Mouse (Mus musculus): ENCODE measurements at regions not wholly inside any gene's neighbourhood (a gene's known extent, or its start where the extent isn't known, plus 50 kb on each side); places are given as distances from the start of the nearest gene placed in this dataset.

GRCm38 (mm10) chr12:77841844-77842415, 352.1 kb upstream of the Gm6657 start:
- H3K4me2 ChIP-seq (ENCODE audit: low read depth, low read length) = no peak overlapping the region
- no peak overlapping the region for H3K27ac ChIP-seq (ENCODE audit: low read length)
- H3K4me1 ChIP-seq (ENCODE audit: control insufficient read depth, insufficient read depth, low read length) = no peaks in the 10 kb centered on the region
- no peaks in the 10 kb centered on the region for H3K9me3 ChIP-seq (ENCODE audit: control insufficient read depth, low read length)
- no peaks in the 10 kb centered on the region for H3K36me3 ChIP-seq (ENCODE audit: control insufficient read depth, insufficient read depth, low read length)
- H3K4me3 ChIP-seq (ENCODE audit: low read length) = no peak overlapping the region
- no peak overlapping the region for H3K9ac ChIP-seq (ENCODE audit: low read depth, low read length)
- no peaks in the 10 kb centered on the region for H3K27me3 ChIP-seq (replicated peaks; ENCODE audit: control insufficient read depth, insufficient read depth, low read length)
- no peak for ATAC-seq
- 78% methylated on average over 7 of the region's 7 CpGs for WGBS

- H3K4me2 ChIP-seq (ENCODE audit: low read depth, low read length) = no peak overlapping the region
- no peak overlapping the region for H3K4me3 ChIP-seq (ENCODE audit: low read length)
- H3K9me3 ChIP-seq (ENCODE audit: control insufficient read depth, low read length) = no peaks in the 10 kb centered on the region
- no peaks in the 10 kb centered on the region for H3K4me1 ChIP-seq (ENCODE audit: control insufficient read depth, insufficient read depth, low read length)
- no peaks in the 10 kb centered on the region for H3K27me3 ChIP-seq (replicated peaks; ENCODE audit: control insufficient read depth, insufficient read depth, low read length)
- H3K9ac ChIP-seq (ENCODE audit: low read depth, low read length) = no peak overlapping the region
- 26% methylated on average over 9 of the region's 9 CpGs for WGBS
- H3K36me3 ChIP-seq (ENCODE audit: control insufficient read depth, insufficient read depth, low read length) = no peaks in the 10 kb centered on the region
- no peak for ATAC-seq
- H3K27ac ChIP-seq (ENCODE audit: low read length) = no peak overlapping the region
Measured at GRCm38 (mm10) chr12:77852595-77853577, 341.2 kb upstream of the Gm6657 start.

GRCm38 (mm10) chr12:77854281-77855075, 339.6 kb upstream of the Gm6657 start:
- Histone ChIP-seq H3K27me3 (replicated peaks; ENCODE audit: control insufficient read depth, insufficient read depth, low read length) (no peaks in the 10 kb centered on the region), H3K9me3 (ENCODE audit: control insufficient read depth, low read length) (no peaks in the 10 kb centered on the region), H3K4me3 (ENCODE audit: low read length) (no peak overlapping the region), H3K9ac (ENCODE audit: low read depth, low read length) (no peak overlapping the region), H3K36me3 (ENCODE audit: control insufficient read depth, insufficient read depth, low read length) (no peaks in the 10 kb centered on the region), H3K4me2 (ENCODE audit: low read depth, low read length) (no peak overlapping the region), H3K27ac (ENCODE audit: low read length) (no peak overlapping the region), H3K4me1 (ENCODE audit: control insufficient read depth, insufficient read depth, low read length) (no peaks in the 10 kb centered on the region)
- WGBS = 68% methylated on average over 15 of the region's 15 CpGs
- ATAC-seq = no peak

GRCm38 (mm10) chr12:77855796-77856195, 338.2 kb upstream of the Gm6657 start:
- H3K36me3 ChIP-seq (ENCODE audit: control insufficient read depth, insufficient read depth, low read length) = no peaks in the 10 kb centered on the region
- no peaks in the 10 kb centered on the region for H3K9me3 ChIP-seq (ENCODE audit: control insufficient read depth, low read length)
- no peak for ATAC-seq
- no peaks in the 10 kb centered on the region for H3K27me3 ChIP-seq (replicated peaks; ENCODE audit: control insufficient read depth, insufficient read depth, low read length)
- H3K4me1 ChIP-seq (ENCODE audit: control insufficient read depth, insufficient read depth, low read length) = no peaks in the 10 kb centered on the region
- no peak overlapping the region for H3K27ac ChIP-seq (ENCODE audit: low read length)
- no peak overlapping the region for H3K4me2 ChIP-seq (ENCODE audit: low read depth, low read length)
- H3K9ac ChIP-seq (ENCODE audit: low read depth, low read length) = no peak overlapping the region
- no peak overlapping the region for H3K4me3 ChIP-seq (ENCODE audit: low read length)
- WGBS = 78% methylated on average over 12 of the region's 12 CpGs

GRCm38 (mm10) chr12:77857281-77857680, 336.8 kb upstream of the Gm6657 start:
- no peak for ATAC-seq
- no peaks in the 10 kb centered on the region for H3K27me3 ChIP-seq (replicated peaks; ENCODE audit: control insufficient read depth, insufficient read depth, low read length)
- 51% methylated on average over 4 of the region's 4 CpGs for WGBS
- H3K4me2 ChIP-seq (ENCODE audit: low read depth, low read length) = no peak overlapping the region
- no peak overlapping the region for H3K27ac ChIP-seq (ENCODE audit: low read length)
- no peak overlapping the region for H3K4me3 ChIP-seq (ENCODE audit: low read length)
- no peaks in the 10 kb centered on the region for H3K9me3 ChIP-seq (ENCODE audit: control insufficient read depth, low read length)
- H3K36me3 ChIP-seq (ENCODE audit: control insufficient read depth, insufficient read depth, low read length) = no peaks in the 10 kb centered on the region
- H3K4me1 ChIP-seq (ENCODE audit: control insufficient read depth, insufficient read depth, low read length) = no peaks in the 10 kb centered on the region
- no peak overlapping the region for H3K9ac ChIP-seq (ENCODE audit: low read depth, low read length)

GRCm38 (mm10) chr12:77860769-77861557, 333.1 kb upstream of the Gm6657 start:
- Histone ChIP-seq H3K27ac (ENCODE audit: low read length) (no peak overlapping the region), H3K27me3 (replicated peaks; ENCODE audit: control insufficient read depth, insufficient read depth, low read length) (no peaks in the 10 kb centered on the region), H3K9ac (ENCODE audit: low read depth, low read length) (no peak overlapping the region), H3K4me2 (ENCODE audit: low read depth, low read length) (no peak overlapping the region), H3K4me1 (ENCODE audit: control insufficient read depth, insufficient read depth, low read length) (no peaks in the 10 kb centered on the region), H3K4me3 (ENCODE audit: low read length) (no peak overlapping the region), H3K36me3 (ENCODE audit: control insufficient read depth, insufficient read depth, low read length) (no peaks in the 10 kb centered on the region), H3K9me3 (ENCODE audit: control insufficient read depth, low read length) (no peaks in the 10 kb centered on the region)
- WGBS = 63% methylated on average over 13 of the region's 13 CpGs
- no peak for ATAC-seq

- H3K36me3 ChIP-seq (ENCODE audit: control insufficient read depth, insufficient read depth, low read length) = no peaks in the 10 kb centered on the region
- WGBS = 40% methylated on average over 4 of the region's 4 CpGs
- H3K4me3 ChIP-seq (ENCODE audit: low read length) = no peak overlapping the region
- ATAC-seq = no peak
- no peak overlapping the region for H3K27ac ChIP-seq (ENCODE audit: low read length)
- no peaks in the 10 kb centered on the region for H3K4me1 ChIP-seq (ENCODE audit: control insufficient read depth, insufficient read depth, low read length)
- no peak overlapping the region for H3K9ac ChIP-seq (ENCODE audit: low read depth, low read length)
- no peaks in the 10 kb centered on the region for H3K27me3 ChIP-seq (replicated peaks; ENCODE audit: control insufficient read depth, insufficient read depth, low read length)
- no peak overlapping the region for H3K4me2 ChIP-seq (ENCODE audit: low read depth, low read length)
- no peaks in the 10 kb centered on the region for H3K9me3 ChIP-seq (ENCODE audit: control insufficient read depth, low read length)
Measured at GRCm38 (mm10) chr12:77867947-77868495, 326.0 kb upstream of the Gm6657 start.

- no peak overlapping the region for H3K4me3 ChIP-seq (ENCODE audit: low read length)
- no peaks in the 10 kb centered on the region for H3K4me1 ChIP-seq (ENCODE audit: control insufficient read depth, insufficient read depth, low read length)
- ATAC-seq = no peak
- no peak overlapping the region for H3K9ac ChIP-seq (ENCODE audit: low read depth, low read length)
- no peak overlapping the region for H3K4me2 ChIP-seq (ENCODE audit: low read depth, low read length)
- H3K27me3 ChIP-seq (replicated peaks; ENCODE audit: control insufficient read depth, insufficient read depth, low read length) = no peaks in the 10 kb centered on the region
- H3K36me3 ChIP-seq (ENCODE audit: control insufficient read depth, insufficient read depth, low read length) = no peaks in the 10 kb centered on the region
- H3K27ac ChIP-seq (ENCODE audit: low read length) = no peak overlapping the region
- 89% methylated on average over 3 of the region's 3 CpGs for WGBS
- H3K9me3 ChIP-seq (ENCODE audit: control insufficient read depth, low read length) = no peaks in the 10 kb centered on the region
Measured at GRCm38 (mm10) chr12:77869296-77869695, 324.7 kb upstream of the Gm6657 start.
